Mouse (Mus musculus) kidney, postnatal 0 days (tissue): ENCODE measurements around the gene Ubac2. TPM values are rescaled to one million over a fixed set of nuclear protein-coding genes. Genes with fewer than 3 reads are reported as not detected.
A peak's percentile ranks its signal among the peaks of the same experiment; 100 is the strongest.

Experiments
- ATAC-seq: fragments of 200-750 bp; cut with Nextera tagmentation; replicated peaks from 2 replicates; pipeline ENCODE4 v1.8.0; 2017; ENCODE audit warnings: low read depth, moderate number of reproducible peaks, moderate TSS enrichment, moderate library complexity; ENCODE audit not compliant: low FRiP score
- DNase-seq: peaks from one replicate; pipeline ENCODE4 v3.0.0-alpha.2; 2016; ENCODE audit warnings: low spot score
- H3K27ac ChIP-seq: fragments of 300-500 bp; sonication (generic); 2 replicates; pipeline ENCODE4 v1.5.1; 2014; ENCODE audit warnings: mild to moderate bottlenecking
- H3K27me3 ChIP-seq: fragments of 300-500 bp; sonication (generic); 2 replicates; pipeline ENCODE4 v1.6.1; 2014; ENCODE audit warnings: low read length, mixed read lengths; ENCODE audit not compliant: insufficient read depth
- H3K36me3 ChIP-seq: fragments of 300-500 bp; sonication (generic); 2 replicates; pipeline ENCODE4 v1.6.1; 2014; ENCODE audit warnings: low read length, mixed read lengths; ENCODE audit not compliant: insufficient read depth
- H3K4me1 ChIP-seq: fragments of 300-500 bp; sonication (generic); replicated peaks from 2 replicates; pipeline ENCODE4 v1.6.1; 2014; ENCODE audit warnings: antibody characterized with exemption, low read length, mixed read lengths; ENCODE audit not compliant: insufficient read depth
- H3K4me2 ChIP-seq: fragments of 300-500 bp; sonication (generic); 2 replicates; pipeline ENCODE4 v1.6.1; 2014; ENCODE audit warnings: mild to moderate bottlenecking, low read length, moderate library complexity, mixed read lengths
- H3K4me3 ChIP-seq: fragments of 300-500 bp; sonication (generic); replicated peaks from 2 replicates; pipeline ENCODE4 v1.5.1; 2014; ENCODE audit warnings: low read depth, low read length
- H3K9ac ChIP-seq: fragments of 300-500 bp; sonication (generic); 2 replicates; pipeline ENCODE4 v1.6.1; 2014; ENCODE audit warnings: low read depth, low read length
- H3K9me3 ChIP-seq: fragments of 300-500 bp; sonication (generic); replicated peaks from 2 replicates; pipeline ENCODE4 v1.6.1; 2016; ENCODE audit warnings: low read length, inconsistent platforms, mixed read lengths
- CTCF ChIP-seq: IDR thresholded peaks from 2 replicates; pipeline ENCODE4 v1.5.1; 2016; ENCODE audit warnings: antibody characterized with exemption, low read depth, mild to moderate bottlenecking, moderate library complexity
- WGBS: fragments of 180-500 bp; shearing (Covaris S2); extraction: QIAGEN DNeasy Blood & Tissue Kit; methylation state at CpG from one replicate; pipeline ENCODE4 v1.1.7; 2014; 5-methylcytosine and 5-hydroxymethylcytosine counted together
- polyA plus RNA-seq: library from polyadenylated mRNA; unstranded; fragments of >200 nt; fragmentation: Nextera tagmentation; extraction: Ambion mirVana; gene quantifications from 2 replicates; pipeline ENCODE4 v1.2.1, GENCODE M21; 2015

Ubac2 gene
- polyA plus RNA-seq, 1 experiment from 2014 or later, result 70.2 TPM

- H3K36me3 ChIP-seq, result no peaks in the 10 kb centered on the region
- no peaks in the 10 kb centered on the region for H3K9me3 ChIP-seq
- no peak for TF ChIP-seq CTCF
- H3K4me2 ChIP-seq, result no peak overlapping the region
- ATAC-seq (no peak), DNase-seq (peak; percentile 59)
- H3K27me3 ChIP-seq, result no peaks in the 10 kb centered on the region
- H3K4me1 ChIP-seq, result peaks cover 7% of the 10 kb centered on the region; the same call in 1 of the 2 replicates
- WGBS, result 39% methylated on average over 6 of the region's 6 CpGs
- H3K27ac ChIP-seq, result no peak overlapping the region
- H3K4me3 ChIP-seq, result no peak overlapping the region
- no peak overlapping the region for H3K9ac ChIP-seq
Measured at GRCm38 (mm10) chr14:121884150-121884797, 5.9 kb downstream of the Ubac2 start.

- Histone ChIP-seq H3K4me2 (no peak overlapping the region), H3K27ac (no peak overlapping the region), H3K4me1 (no peaks in the 10 kb centered on the region), H3K36me3 (no peaks in the 10 kb centered on the region), H3K27me3 (no peaks in the 10 kb centered on the region), H3K9ac (no peak overlapping the region), H3K9me3 (no peaks in the 10 kb centered on the region), H3K4me3 (no peak overlapping the region)
- 80% methylated on average over 6 of the region's 6 CpGs for WGBS
- 0 out of 2 replicates have a peak, but pooled peaks have one; percentile 21 for ATAC-seq
- DNase-seq, result no peak
- TF ChIP-seq CTCF, result no peak
Measured at GRCm38 (mm10) chr14:121893747-121894146, 15.3 kb downstream of the Ubac2 start.

GRCm38 (mm10) chr14:121894511-121895135, 16.2 kb downstream of the Ubac2 start:
- DNase-seq, result no peak
- WGBS, result 59% methylated on average over 5 of the region's 5 CpGs
- no peak overlapping the region for H3K4me2 ChIP-seq
- H3K4me3 ChIP-seq, result no peak overlapping the region
- H3K36me3 ChIP-seq, result no peaks in the 10 kb centered on the region
- H3K9ac ChIP-seq, result no peak overlapping the region
- no peaks in the 10 kb centered on the region for H3K4me1 ChIP-seq
- H3K27me3 ChIP-seq, result no peaks in the 10 kb centered on the region
- no peak overlapping the region for H3K27ac ChIP-seq
- no peaks in the 10 kb centered on the region for H3K9me3 ChIP-seq
- no peak for ATAC-seq
- no peak for TF ChIP-seq CTCF

- H3K9me3 ChIP-seq, result no peaks in the 10 kb centered on the region
- WGBS, result 88% methylated on average over 4 of the region's 4 CpGs
- DNase-seq, result no peak
- H3K4me3 ChIP-seq, result no peak overlapping the region
- TF ChIP-seq CTCF, result no peak
- no peak overlapping the region for H3K27ac ChIP-seq
- H3K27me3 ChIP-seq, result no peaks in the 10 kb centered on the region
- H3K4me1 ChIP-seq, result no peaks in the 10 kb centered on the region
- H3K9ac ChIP-seq, result no peak overlapping the region
- no peak for ATAC-seq
- H3K4me2 ChIP-seq, result no peak overlapping the region
- H3K36me3 ChIP-seq, result no peaks in the 10 kb centered on the region
Measured at GRCm38 (mm10) chr14:121895316-121895715, 16.9 kb downstream of the Ubac2 start.

- TF ChIP-seq CTCF, result no peak
- ATAC-seq, result no peak
- WGBS, result 56% methylated on average over 6 of the region's 6 CpGs
- Histone ChIP-seq H3K9me3 (no peaks in the 10 kb centered on the region), H3K4me3 (no peak overlapping the region), H3K27me3 (no peaks in the 10 kb centered on the region), H3K36me3 (no peaks in the 10 kb centered on the region), H3K4me2 (no peak overlapping the region), H3K9ac (no peak overlapping the region), H3K27ac (0 out of 2 replicates have a peak overlapping the region, but pooled peaks have one; percentile 19), H3K4me1 (no peaks in the 10 kb centered on the region)
- DNase-seq, result no peak
Measured at GRCm38 (mm10) chr14:121896126-121897090, 18.0 kb downstream of the Ubac2 start.

DNA sequence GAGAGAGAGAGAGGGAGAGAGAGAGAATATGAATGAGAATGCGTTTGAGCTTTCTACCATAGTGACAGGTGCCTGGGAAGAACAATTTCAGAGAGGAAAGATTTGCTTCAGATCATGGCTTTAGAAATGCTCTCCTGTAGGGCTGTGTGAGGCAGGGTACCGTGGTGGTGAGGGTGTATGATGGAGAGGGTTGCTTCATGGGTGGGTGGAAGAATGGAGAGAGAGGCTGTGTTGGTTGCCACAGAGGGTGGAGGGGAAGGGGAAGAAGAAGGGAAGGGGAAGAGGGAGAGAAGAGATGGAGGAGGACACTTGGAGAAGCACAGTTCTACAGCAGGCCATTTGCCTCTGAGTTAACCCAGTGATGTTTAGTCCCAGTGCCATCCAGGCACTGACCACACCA, 19.4 kb downstream of the Ubac2 start:
- no peak overlapping the region for H3K4me2 ChIP-seq
- WGBS, result 89% methylated on average over 2 of the region's 2 CpGs
- no peak for DNase-seq
- no peaks in the 10 kb centered on the region for H3K4me1 ChIP-seq
- H3K27ac ChIP-seq, result no peak overlapping the region
- H3K36me3 ChIP-seq, result no peaks in the 10 kb centered on the region; the same call in 1 of the 2 replicates
- no peak overlapping the region for H3K4me3 ChIP-seq
- H3K9me3 ChIP-seq, result no peaks in the 10 kb centered on the region
- ATAC-seq, result no peak
- no peaks in the 10 kb centered on the region for H3K27me3 ChIP-seq
- no peak for TF ChIP-seq CTCF
- no peak overlapping the region for H3K9ac ChIP-seq
